Mouse (Mus musculus): ENCODE measurements around the gene Josd2. TPM values are rescaled to one million over a fixed set of nuclear protein-coding genes. Genes with fewer than 3 reads are reported as not detected.

The Josd2 gene
- 128 TPM for polyA plus RNA-seq (2017; shearing (Covaris generic))

GRCm38 (mm10) chr7:44467811-44468411 is at the start of gene Josd2:
TSS of gene Josd2 (plus strand) at chr7:44467980.

GRCm38 (mm10) chr7:44428968-44429521 is 38.7 kb upstream of the Josd2 start, which contains the start of gene Lrrc4b:
TSS of gene Lrrc4b (plus strand) at chr7:44429018.

GRCm38 (mm10) chr7:44465111-44465510 is 2.7 kb upstream of the Josd2 start, which contains the start of gene Aspdh:
TSS of gene Aspdh (plus strand) at chr7:44465391.

GRCm38 (mm10) chr7:44495992-44496770 is 28.4 kb downstream of the Josd2 start, which contains the start of the genes Emc10 and Fam71e1:
TSS of gene Emc10 (minus strand) at chr7:44496529.
TSS of gene Fam71e1 (plus strand) at chr7:44496581.

Other genes with a start within 250 kb of the Josd2 start
- 1.0 TPM for gene Klk1, start 242.6 kb upstream of the Josd2 start, polyA plus RNA-seq (2017; shearing (Covaris generic))
- gene Gm36864, start 231.8 kb upstream of the Josd2 start, polyA plus RNA-seq (2017; shearing (Covaris generic)) = not detected
- gene 1700028J19Rik, start 221.3 kb upstream of the Josd2 start, polyA plus RNA-seq (2017; shearing (Covaris generic)) = 2.1 TPM
- gene 2410002F23Rik, start 221.3 kb upstream of the Josd2 start, polyA plus RNA-seq (2017; shearing (Covaris generic)) = 149 TPM
- not detected for gene Acp4, start 210.6 kb upstream of the Josd2 start, polyA plus RNA-seq (2017; shearing (Covaris generic))
- gene Gm15517, start 206.5 kb upstream of the Josd2 start, polyA plus RNA-seq (2017; shearing (Covaris generic)) = not detected
- gene Clec11a, start 161.1 kb upstream of the Josd2 start, polyA plus RNA-seq (2017; shearing (Covaris generic)) = 0.43 TPM
- gene Shank1, start 157.7 kb upstream of the Josd2 start, polyA plus RNA-seq (2017; shearing (Covaris generic)) = 0.15 TPM
- 0.22 TPM for gene Syt3, start 83.9 kb upstream of the Josd2 start, polyA plus RNA-seq (2017; shearing (Covaris generic))
- not detected for gene 1700008O03Rik, start 82.2 kb upstream of the Josd2 start, polyA plus RNA-seq (2017; shearing (Covaris generic))
- gene Lrrc4b, start 39.0 kb upstream of the Josd2 start, polyA plus RNA-seq (2017; shearing (Covaris generic)) = not detected
- gene Aspdh, start 2.6 kb upstream of the Josd2 start, polyA plus RNA-seq (2017; shearing (Covaris generic)) = not detected
- 160 TPM for gene Emc10, start 28.5 kb downstream of the Josd2 start, polyA plus RNA-seq (2017; shearing (Covaris generic))
- 2.6 TPM for gene Fam71e1, start 28.6 kb downstream of the Josd2 start, polyA plus RNA-seq (2017; shearing (Covaris generic))
- gene Mybpc2, start 56.7 kb downstream of the Josd2 start, polyA plus RNA-seq (2017; shearing (Covaris generic)) = not detected
- 1.8 TPM for gene Spib, start 64.1 kb downstream of the Josd2 start, polyA plus RNA-seq (2017; shearing (Covaris generic))
- 58.3 TPM for gene Pold1, start 80.9 kb downstream of the Josd2 start, polyA plus RNA-seq (2017; shearing (Covaris generic))
- 143 TPM for gene Nr1h2, start 86.0 kb downstream of the Josd2 start, polyA plus RNA-seq (2017; shearing (Covaris generic))
- gene Napsa, start 104.4 kb downstream of the Josd2 start, polyA plus RNA-seq (2017; shearing (Covaris generic)) = 2.2 TPM
- not detected for gene Kcnc3, start 122.7 kb downstream of the Josd2 start, polyA plus RNA-seq (2017; shearing (Covaris generic))
- gene Myh14, start 202.9 kb downstream of the Josd2 start, polyA plus RNA-seq (2017; shearing (Covaris generic)) = not detected
- gene Izumo2, start 240.8 kb downstream of the Josd2 start, polyA plus RNA-seq (2017; shearing (Covaris generic)) = not detected

Measured in activated CD4-positive, CD25-positive, alpha-beta regulatory T cell, adult 9 weeks (primary cell).